Mouse (Mus musculus): ENCODE results near the gene Litaf.
A peak's percentile ranks its signal among the peaks of the same experiment; 100 is the strongest.

The Litaf gene

GRCm38 (mm10) chr16:11066029-11066832 lies at the start of gene Litaf:
Gene Litaf (minus strand): TSS chr16:11066157.
- peak; percentile 99 for DNase-seq (ENCODE audit: low read depth, low spot score)

DNA sequence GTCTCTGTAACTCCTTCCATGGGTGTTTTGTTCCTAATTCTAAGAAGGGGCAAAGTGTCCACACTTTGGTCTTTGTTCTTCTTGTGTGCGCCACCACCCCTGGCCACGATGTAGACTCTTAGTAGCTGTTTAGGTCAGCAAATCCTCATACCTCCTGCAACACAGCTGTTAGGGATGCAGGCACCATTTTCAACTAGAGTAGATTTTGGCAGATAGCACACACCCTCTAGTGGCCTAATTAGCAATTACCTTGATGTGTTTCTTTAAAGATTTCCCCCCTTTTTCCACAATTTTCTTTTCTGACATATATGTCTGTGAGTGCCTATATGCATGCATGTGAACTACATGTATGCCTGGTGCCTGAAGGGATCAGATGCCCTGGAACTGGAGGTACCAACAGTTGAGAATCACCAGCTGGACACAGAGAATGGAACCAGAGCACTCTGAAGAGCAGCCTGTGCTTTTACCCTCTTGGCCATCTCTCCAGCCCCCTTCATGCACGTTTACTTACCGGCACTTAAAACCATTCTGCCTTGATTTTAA lies 43.3 kb upstream of the Litaf start:
- peak; percentile 62 for DNase-seq (ENCODE audit: low read depth, low spot score)

GRCm38 (mm10) chr16:11104905-11105304 lies 38.9 kb upstream of the Litaf start:
- no peak for DNase-seq (ENCODE audit: low read depth, low spot score)

DNA sequence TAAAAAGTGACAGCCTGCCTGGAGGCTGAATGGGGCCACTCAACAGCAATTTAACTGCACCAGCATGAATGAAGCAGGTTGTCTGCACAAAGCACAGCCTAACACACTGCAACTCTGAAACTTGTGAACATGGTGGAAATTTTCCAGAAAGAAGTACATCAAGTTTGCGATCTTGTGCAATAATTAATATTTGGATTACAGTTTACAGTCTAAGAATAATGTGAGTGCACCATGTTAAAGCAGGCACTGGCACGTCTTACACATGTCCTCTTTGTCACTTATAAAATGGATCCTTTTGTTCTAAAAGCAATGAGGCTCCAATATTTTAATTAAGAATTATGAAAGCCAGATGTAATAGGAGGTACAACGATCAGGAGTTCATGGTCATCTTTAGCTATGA lies 31.3 kb upstream of the Litaf start:
- DNase-seq (ENCODE audit: low read depth, low spot score) = no peak

DNA sequence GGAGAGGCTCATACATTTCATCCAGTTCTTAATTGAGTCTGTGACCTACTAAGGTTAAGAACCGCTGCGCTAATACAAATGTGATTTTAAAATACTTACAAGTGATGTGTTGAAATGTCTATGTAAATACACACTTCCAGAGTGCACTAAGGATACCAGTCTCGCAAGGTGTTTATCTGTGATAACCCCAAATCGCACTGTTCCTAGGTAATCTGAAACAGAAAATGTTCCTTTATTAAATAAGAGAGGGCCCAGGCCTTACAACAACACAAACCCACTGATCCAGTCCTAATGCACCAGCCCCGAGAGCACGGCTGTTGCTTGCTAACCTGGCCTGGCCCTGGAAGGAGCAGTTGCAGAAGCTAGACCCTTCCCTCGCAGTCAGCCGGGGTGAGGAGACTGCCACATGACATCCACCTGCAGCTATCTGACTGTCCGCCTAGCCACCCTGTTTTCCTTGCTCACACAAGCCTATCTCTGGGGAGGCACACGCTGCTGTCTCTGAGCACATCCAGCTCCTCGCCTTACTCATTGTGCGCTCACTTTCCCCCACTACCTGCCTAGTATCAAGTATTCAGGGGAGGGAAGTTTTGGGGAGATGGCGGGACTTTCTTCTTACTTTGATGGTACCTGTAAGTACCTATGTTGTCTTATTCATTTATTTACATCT lies 27.9 kb upstream of the Litaf start:
- DNase-seq (ENCODE audit: low read depth, low spot score) = no peak

DNA sequence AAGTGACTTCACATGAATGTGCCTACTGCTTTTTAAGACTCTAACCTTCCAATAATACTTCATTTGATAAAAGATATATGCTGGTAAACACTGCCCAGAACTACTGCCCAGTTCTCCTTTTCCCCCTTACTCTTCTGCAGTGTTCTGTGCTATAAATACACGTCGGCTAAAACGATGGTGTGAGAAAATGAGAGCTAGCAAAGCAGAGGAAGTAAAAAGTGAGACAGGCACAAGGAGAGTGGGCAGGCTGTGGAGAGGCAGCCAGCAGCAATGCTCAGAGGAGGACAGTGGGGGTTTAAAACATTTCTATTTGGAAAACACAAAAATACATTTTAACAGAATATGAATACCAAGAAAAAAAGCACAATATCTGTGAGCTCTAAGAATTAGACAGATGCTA lies 26.6 kb upstream of the Litaf start:
- DNase-seq (ENCODE audit: low read depth, low spot score) = no peak

DNA sequence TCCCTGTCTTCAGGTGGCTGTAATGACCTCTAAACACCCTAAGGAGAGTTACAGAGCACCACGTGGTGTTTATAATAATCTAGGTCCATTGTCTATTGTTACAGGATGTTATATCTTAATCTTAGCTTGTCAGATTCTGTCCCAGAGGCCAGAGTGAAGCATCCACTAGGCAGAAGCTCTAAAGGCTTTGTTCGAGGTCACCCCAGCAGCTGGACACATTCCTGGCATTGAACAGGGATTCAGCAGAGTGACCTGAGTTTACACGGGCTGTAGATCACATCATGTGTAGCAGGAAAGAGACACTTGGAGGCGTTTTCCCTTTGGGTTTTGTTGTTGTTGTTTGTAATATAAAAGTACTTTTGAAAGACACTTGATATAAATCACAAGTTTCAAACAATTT lies 26.1 kb upstream of the Litaf start:
- no peak for DNase-seq (ENCODE audit: low read depth, low spot score)

DNA sequence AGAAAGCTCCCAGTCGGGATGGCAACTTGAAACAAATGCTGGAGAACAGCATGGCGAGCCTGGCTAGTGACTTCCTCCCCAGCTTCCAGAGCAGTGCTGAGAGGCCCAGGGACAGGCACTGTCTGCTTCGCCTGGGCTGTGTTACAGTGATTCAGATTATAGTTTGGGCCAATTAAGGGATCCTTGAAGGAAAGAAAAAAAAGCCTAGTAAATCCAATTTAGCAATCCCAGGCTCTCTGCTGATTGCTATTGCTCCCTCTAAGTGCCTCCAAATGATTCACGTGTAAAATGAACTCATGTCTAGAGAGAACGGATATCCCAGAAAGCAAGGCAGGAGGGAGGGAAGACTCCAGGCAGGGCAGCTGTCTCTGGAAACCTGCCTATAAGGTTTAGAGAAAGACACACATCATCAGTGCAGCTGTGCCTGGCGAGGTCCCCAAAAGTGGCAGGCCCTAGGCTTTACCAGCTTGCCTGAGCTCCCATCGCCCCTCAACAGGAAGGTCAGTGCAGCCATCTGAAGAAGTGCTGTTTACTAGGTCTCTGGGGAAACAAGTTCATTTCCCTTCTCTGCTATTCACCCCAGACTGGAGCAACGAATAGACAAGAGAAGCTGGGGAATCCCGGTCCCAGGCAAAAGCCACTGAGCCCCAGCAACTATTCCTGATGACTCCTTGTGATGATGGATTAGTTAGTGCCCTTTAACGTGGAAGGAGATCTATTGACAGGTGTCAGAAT lies 25.0 kb upstream of the Litaf start:
- DNase-seq (ENCODE audit: low read depth, low spot score) = no peak

- peak; percentile 47 for DNase-seq (ENCODE audit: low read depth, low spot score)
Observed at GRCm38 (mm10) chr16:11086856-11087588, 21.1 kb upstream of the Litaf start.

- DNase-seq (ENCODE audit: low read depth, low spot score) = no peak
Observed at GRCm38 (mm10) chr16:11086299-11086698, 20.3 kb upstream of the Litaf start.

- no peak for DNase-seq (ENCODE audit: low read depth, low spot score)
Observed at GRCm38 (mm10) chr16:11084181-11084580, 18.2 kb upstream of the Litaf start.

- DNase-seq (ENCODE audit: low read depth, low spot score) = no peak
Observed at GRCm38 (mm10) chr16:11078216-11078869, 12.4 kb upstream of the Litaf start.

GRCm38 (mm10) chr16:11077601-11078201 lies 11.7 kb upstream of the Litaf start:
- no peak for DNase-seq (ENCODE audit: low read depth, low spot score)

DNA sequence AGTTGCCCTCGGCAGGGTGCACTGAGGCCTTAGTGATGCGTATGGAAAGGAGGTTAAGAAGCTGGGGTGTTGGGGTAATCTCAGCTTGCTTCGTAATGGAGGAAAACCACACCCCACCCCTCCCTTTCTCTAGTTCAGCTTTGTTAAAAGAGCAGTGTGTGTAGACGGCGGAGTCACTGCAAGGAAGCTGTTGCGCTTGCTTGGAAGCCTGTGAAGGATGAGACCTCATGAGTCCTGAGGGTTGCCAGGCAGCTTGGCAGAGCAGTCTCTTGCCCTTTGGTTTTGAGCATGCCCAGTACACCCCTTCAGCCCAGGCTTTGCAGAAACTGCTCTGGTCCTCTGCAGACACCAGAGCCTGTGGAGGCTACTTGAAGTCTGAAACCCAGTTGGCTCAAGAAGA lies 7.1 kb upstream of the Litaf start:
- no peak for DNase-seq (ENCODE audit: low read depth, low spot score)

- DNase-seq (ENCODE audit: low read depth, low spot score) = no peak
Observed at GRCm38 (mm10) chr16:11072454-11072853, 6.5 kb upstream of the Litaf start.

GRCm38 (mm10) chr16:11071887-11072286 lies 5.9 kb upstream of the Litaf start:
- DNase-seq (ENCODE audit: low read depth, low spot score) = no peak

DNA sequence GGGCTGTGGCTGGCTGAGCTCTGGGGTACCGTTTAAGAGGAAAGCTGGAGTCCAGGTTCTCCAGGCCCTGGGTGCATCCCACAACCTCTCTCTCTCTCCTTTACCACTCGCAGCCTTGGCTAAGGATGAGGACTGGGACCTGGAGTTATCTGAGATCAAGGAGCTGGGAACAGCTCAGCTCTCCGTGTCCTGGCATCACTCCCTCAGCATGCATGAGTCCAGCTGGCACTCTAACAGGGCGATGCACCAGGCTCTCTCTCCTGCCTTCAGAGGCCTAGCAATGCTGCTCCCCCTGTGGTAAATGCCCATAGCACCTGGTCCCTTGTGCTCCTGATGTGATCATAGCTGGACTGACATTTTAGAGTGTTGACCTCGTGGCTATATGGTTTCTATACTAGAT lies 5.2 kb upstream of the Litaf start:
- no peak for DNase-seq (ENCODE audit: low read depth, low spot score)

GRCm38 (mm10) chr16:11069710-11070420 lies 3.9 kb upstream of the Litaf start:
- DNase-seq (ENCODE audit: low read depth, low spot score) = no peak

- DNase-seq (ENCODE audit: low read depth, low spot score) = no peak
Observed at GRCm38 (mm10) chr16:11069271-11069670, 3.3 kb upstream of the Litaf start.

GRCm38 (mm10) chr16:11068666-11069065 lies 2.7 kb upstream of the Litaf start:
- DNase-seq (ENCODE audit: low read depth, low spot score) = no peak

Measured in 3T3-L1 (cell line).